Mouse (Mus musculus) lung, postnatal 0 days (tissue): Measurements from ENCODE around the gene B4galnt2.

Experiments used
- CTCF ChIP-seq: IDR thresholded peaks from 2 replicates; pipeline ENCODE4 v1.5.1; 2016; ENCODE audit warnings: antibody characterized with exemption, mild to moderate bottlenecking
- EP300 ChIP-seq: IDR thresholded peaks from 2 replicates; pipeline ENCODE4 v1.6.1; 2016; ENCODE audit warnings: antibody characterized with exemption, mild to moderate bottlenecking, control low read depth

- TF ChIP-seq CTCF = no peak
- TF ChIP-seq EP300 = no peak
Observed at GRCm38 (mm10) chr11:95827168-95827447, 87.6 kb downstream of the B4galnt2 start.
